Mouse (Mus musculus) embryonic facial prominence, embryonic 11.5 days (tissue): ENCODE data around the gene Zbtb32. TPM values are rescaled to one million over a fixed set of nuclear protein-coding genes. Genes with fewer than 3 reads are reported as not detected.

Experiments
- ATAC-seq: fragments of 200-750 bp; cut with Nextera tagmentation; replicated peaks from 2 replicates; pipeline ENCODE4 v1.8.0; 2017; ENCODE audit warnings: low read depth; ENCODE audit not compliant: insufficient number of reproducible peaks, low FRiP score, low TSS enrichment
- DNase-seq: peaks from one replicate; pipeline ENCODE4 v3.0.0-alpha.2; 2015; ENCODE audit warnings: low spot score
- H3K27ac ChIP-seq: fragments of 300-500 bp; sonication (generic); replicated peaks from 2 replicates; pipeline ENCODE4 v1.5.1; 2014; ENCODE audit warnings: mild to moderate bottlenecking, low read depth, low read length, control low read depth
- H3K27me3 ChIP-seq: fragments of 300-500 bp; sonication (generic); 2 replicates; pipeline ENCODE4 v1.6.1; 2014; ENCODE audit warnings: mild to moderate bottlenecking, low read length, moderate library complexity, mixed read lengths; ENCODE audit not compliant: control insufficient read depth, insufficient read depth
- H3K36me3 ChIP-seq: fragments of 300-500 bp; sonication (generic); replicated peaks from 2 replicates; pipeline ENCODE4 v1.6.1; 2014; ENCODE audit warnings: low read depth, mild to moderate bottlenecking, low read length, moderate library complexity, mixed read lengths; ENCODE audit not compliant: control insufficient read depth, insufficient read depth
- H3K4me1 ChIP-seq: fragments of 300-500 bp; sonication (generic); 2 replicates; pipeline ENCODE4 v1.6.1; 2014; ENCODE audit warnings: low read length, mixed read lengths; ENCODE audit not compliant: control insufficient read depth, insufficient read depth
- H3K4me2 ChIP-seq: fragments of 300-500 bp; sonication (generic); 2 replicates; pipeline ENCODE4 v1.6.1; 2014; ENCODE audit warnings: low read depth, mild to moderate bottlenecking, control low read depth, low read length, moderate library complexity
- H3K4me3 ChIP-seq: fragments of 300-500 bp; sonication (generic); 2 replicates; pipeline ENCODE4 v1.5.1; 2014; ENCODE audit warnings: low read depth, low read length, control low read depth
- H3K9ac ChIP-seq: fragments of 300-500 bp; sonication (generic); replicated peaks from 2 replicates; pipeline ENCODE4 v1.6.1; 2014; ENCODE audit warnings: mild to moderate bottlenecking, control low read depth, low read length
- H3K9me3 ChIP-seq: fragments of 300-500 bp; sonication (generic); replicated peaks from 2 replicates; pipeline ENCODE4 v1.6.1; 2016; ENCODE audit warnings: mild to moderate bottlenecking, low read length, inconsistent platforms, mixed read lengths; ENCODE audit not compliant: control insufficient read depth
- WGBS: fragments of 180-500 bp; shearing (Covaris S2); extraction: QIAGEN DNeasy Blood & Tissue Kit; methylation state at CpG from one replicate; pipeline ENCODE4 v1.1.7; 2014; 5-methylcytosine and 5-hydroxymethylcytosine counted together
- polyA plus RNA-seq: library from polyadenylated mRNA; unstranded; fragments of >200 nt; fragmentation: Nextera tagmentation; extraction: Ambion mirVana; gene quantifications from 2 replicates; pipeline ENCODE4 v1.2.1, GENCODE M21; 2014

The Zbtb32 gene
- polyA plus RNA-seq, 1 experiment from 2014 or later = 0.21 TPM

DNA sequence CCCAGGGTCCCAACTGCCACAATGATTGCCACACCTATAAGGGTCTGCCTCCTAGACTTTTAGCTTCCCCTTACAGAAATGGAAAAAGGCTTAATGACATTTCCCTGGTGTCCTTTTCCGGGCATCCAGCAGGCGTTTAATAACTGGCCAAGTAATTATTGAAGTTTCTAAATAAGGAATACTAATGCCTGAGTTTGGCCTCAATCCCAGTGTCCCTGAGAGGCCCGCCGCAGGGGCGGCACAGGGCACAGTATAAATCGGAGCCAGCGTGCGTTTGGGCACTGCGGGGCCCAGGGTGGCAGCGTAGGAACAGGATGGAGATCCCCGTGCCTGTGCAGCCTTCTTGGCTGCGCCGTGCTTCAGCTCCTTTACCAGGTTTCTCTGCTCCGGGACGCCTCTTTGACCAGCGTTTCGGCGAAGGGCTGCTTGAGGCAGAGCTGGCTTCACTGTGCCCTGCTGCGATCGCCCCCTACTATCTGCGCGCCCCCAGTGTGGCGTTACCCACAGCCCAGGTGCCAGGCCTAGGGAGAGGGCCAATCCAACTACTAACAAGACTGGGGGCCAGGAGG, 45.6 kb downstream of the Zbtb32 start:
- WGBS = 7% methylated on average over 23 of the region's 23 CpGs

DNA sequence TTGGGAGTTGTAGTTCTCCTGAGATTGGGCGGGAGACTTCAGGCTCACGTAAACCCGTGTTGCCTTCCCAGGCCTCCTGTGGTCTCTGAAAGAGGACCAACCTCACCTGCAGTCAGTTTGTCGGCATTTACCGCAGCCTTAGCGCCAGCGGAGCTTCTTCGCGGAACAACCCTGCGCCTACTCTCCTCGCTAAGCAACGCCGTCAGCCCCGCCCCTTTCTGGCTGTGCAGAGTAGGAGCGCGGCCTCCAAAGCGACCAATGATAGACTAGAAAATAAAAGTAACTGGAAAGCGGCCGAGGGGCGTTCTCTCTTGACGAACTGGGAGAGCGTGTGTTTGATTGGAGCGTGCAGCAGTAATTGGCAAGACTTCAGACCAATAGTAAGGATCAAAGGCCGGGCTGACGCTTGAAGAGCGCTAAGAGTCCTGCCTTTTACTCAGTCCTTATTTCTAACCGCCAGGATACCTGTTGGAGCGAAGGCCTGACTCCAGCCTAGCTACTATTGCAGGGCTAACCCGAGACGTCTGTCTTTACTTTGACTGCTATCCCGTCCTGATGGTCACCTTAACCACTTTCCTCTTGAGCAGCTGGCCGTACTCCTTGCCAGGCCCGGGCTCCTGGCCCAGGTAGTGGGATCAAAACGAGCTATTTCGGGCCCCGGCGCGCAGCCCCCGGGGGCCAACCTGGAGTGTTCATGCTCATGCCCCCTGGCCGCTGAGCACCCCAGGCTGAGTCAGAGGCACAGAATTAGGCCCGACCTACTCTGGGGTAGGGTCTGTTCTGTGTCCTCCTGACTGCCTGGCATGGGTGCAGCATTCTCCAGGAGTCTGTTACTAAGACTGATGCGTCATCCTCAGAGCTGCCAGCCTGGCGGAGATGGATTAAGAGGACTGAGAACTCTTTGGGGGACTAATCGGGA, 46.3 kb downstream of the Zbtb32 start, which contains the start of the genes Hspb6 and Proser3:
Gene Hspb6, plus strand, starts transcription at position 77 of the 919 bp plus-strand sequence.
Gene Proser3, minus strand, starts transcription at position 198 of the 919 bp plus-strand sequence.
- Histone ChIP-seq H3K9me3 (no peaks in the 10 kb centered on the region), H3K4me2 (peak within 1 kb of the TSS; percentile 75), H3K9ac (peak within 1 kb of the TSS; percentile 79), H3K27ac (peak within 1 kb of the TSS; percentile 92), H3K36me3 (peaks cover 10% of the 10 kb centered on the region), H3K4me3 (peak within 1 kb of the TSS; percentile 63), H3K27me3 (no peaks in the 10 kb centered on the region), H3K4me1 (peaks cover 8% of the 10 kb centered on the region)
- peak; percentile 91 for ATAC-seq
- WGBS = 1% methylated on average over 44 of the region's 44 CpGs
- peak; percentile 99 for DNase-seq

More for the DNA sequence above, 45.6 kb downstream of the Zbtb32 start:
- Histone ChIP-seq H3K4me1 (peaks cover 8% of the 10 kb centered on the region), H3K27ac (no peak overlapping the region), H3K27me3 (no peaks in the 10 kb centered on the region), H3K9me3 (no peaks in the 10 kb centered on the region), H3K4me2 (peak overlapping the region; percentile 75), H3K4me3 (peak overlapping the region; percentile 63), H3K36me3 (peaks cover 10% of the 10 kb centered on the region), H3K9ac (peak overlapping the region; percentile 79)
- peak; percentile 11 for DNase-seq
- ATAC-seq = no peak

DNA sequence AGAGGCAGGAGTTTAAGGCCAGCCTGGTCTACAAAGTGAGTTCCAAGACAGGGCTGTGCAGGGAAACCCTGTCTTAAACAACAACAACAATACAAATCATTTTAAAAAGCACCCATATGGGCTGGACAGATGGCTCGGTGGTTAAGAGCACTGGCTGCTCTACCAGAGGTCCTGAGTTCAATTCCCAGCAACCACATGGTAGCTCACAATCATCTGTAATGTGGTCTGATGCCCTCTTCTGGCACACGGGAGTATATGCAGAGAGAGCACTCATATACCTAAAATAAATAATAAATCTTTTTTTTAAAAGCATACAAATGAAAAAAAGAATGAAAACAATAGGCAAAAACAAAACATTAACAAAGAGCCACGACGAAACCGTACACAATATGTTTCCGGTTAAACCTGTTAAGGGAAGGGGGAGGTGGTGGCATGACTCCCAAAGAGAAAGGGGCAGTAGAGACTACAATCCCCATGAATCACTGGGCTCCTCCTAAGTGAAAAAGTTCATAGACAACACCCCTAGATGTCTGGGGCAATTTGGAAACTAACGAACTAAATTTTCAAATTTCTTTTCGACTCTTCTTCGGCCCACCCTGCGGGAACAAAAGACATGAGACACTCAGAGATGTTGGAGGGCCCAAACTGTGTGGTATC, 47.1 kb downstream of the Zbtb32 start:
- Histone ChIP-seq H3K4me1 (peaks cover 8% of the 10 kb centered on the region), H3K4me2 (peak overlapping the region; percentile 41), H3K9ac (peak overlapping the region; percentile 79), H3K27me3 (no peaks in the 10 kb centered on the region), H3K27ac (peak overlapping the region; percentile 92), H3K36me3 (peaks cover 7% of the 10 kb centered on the region), H3K4me3 (peak overlapping the region; percentile 63), H3K9me3 (no peaks in the 10 kb centered on the region)
- WGBS = under 1% methylated on average over 10 of the region's 10 CpGs
- ATAC-seq = peak; percentile 46
- peak; percentile 84 for DNase-seq

DNA sequence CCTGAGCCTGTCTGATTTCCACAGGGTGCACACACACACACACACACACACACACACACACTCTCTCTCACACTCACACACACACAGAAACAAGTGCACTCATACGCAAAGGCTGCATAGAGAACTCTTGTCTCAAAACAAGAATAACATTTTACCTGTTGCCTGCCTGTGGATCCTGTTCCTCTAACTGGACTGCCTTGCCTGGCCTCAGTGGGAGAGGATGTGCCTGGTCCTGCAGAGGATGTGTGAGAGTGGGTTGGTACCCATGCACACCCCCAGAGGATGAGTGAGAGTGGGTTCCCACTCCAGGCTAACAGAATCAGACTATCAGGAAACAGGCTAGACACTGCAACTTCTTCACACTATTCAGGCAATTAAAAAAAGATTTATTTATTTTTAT, 48.1 kb downstream of the Zbtb32 start:
- no peak overlapping the region for H3K27ac ChIP-seq
- DNase-seq (no peak), ATAC-seq (no peak)
- peaks cover 1% of the 10 kb centered on the region; the same call in 1 of the 2 replicates for H3K36me3 ChIP-seq
- no peak overlapping the region for H3K9ac ChIP-seq
- no peaks in the 10 kb centered on the region for H3K9me3 ChIP-seq
- H3K27me3 ChIP-seq = no peaks in the 10 kb centered on the region
- no peak overlapping the region for H3K4me3 ChIP-seq
- H3K4me2 ChIP-seq = no peak overlapping the region
- H3K4me1 ChIP-seq = peaks cover 8% of the 10 kb centered on the region
- WGBS = 95% methylated on average over 1 of the region's 1 CpGs

DNA sequence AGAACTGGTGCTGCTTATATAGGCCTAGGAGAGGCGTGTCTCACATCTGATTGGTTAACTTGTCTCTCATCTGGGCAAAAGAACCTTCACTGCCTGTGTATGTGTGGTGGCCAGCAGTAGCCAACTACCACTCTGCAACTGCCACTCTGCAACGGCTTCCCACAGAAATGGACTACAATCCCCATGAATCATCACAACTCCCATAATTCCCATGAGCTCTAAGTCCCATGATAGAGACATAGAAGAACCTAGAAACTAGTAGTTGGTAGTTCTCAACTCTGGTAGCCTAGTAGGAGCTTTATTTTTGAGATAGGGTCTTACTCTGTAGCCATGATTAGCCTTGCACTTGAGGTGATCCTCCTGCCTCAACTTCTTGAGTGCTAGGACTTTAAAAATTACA, 48.8 kb downstream of the Zbtb32 start:
- Histone ChIP-seq H3K4me2 (no peak overlapping the region), H3K9ac (no peak overlapping the region), H3K4me3 (no peak overlapping the region), H3K36me3 (no peaks in the 10 kb centered on the region), H3K9me3 (no peaks in the 10 kb centered on the region), H3K27ac (no peak overlapping the region), H3K27me3 (no peaks in the 10 kb centered on the region), H3K4me1 (peaks cover 8% of the 10 kb centered on the region)
- DNase-seq (no peak), ATAC-seq (no peak)
- WGBS = 88% methylated on average over 2 of the region's 2 CpGs

DNA sequence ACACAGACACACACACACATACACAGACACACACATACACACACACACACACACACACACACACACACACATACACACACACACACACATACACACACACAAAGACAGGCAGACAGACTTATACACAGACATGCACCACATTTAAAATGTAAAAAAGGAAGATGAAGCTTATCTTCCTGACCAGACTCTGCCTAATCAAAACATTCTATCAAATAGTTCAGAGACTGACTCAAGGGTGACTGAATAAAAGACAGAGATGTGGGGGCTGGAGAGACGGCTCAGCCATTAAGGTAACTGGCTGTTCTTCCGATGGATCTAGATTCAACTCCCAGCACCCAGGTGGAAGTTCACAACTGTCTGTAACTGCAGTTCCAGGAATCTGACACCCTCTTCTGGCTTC, 54.4 kb downstream of the Zbtb32 start:
- H3K27me3 ChIP-seq = no peaks in the 10 kb centered on the region
- H3K4me2 ChIP-seq = no peak overlapping the region
- ATAC-seq (no peak), DNase-seq (no peak)
- 92% methylated on average over 2 of the region's 2 CpGs for WGBS
- no peaks in the 10 kb centered on the region for H3K9me3 ChIP-seq
- H3K27ac ChIP-seq = no peak overlapping the region
- no peak overlapping the region for H3K9ac ChIP-seq
- no peak overlapping the region for H3K4me3 ChIP-seq
- no peaks in the 10 kb centered on the region for H3K36me3 ChIP-seq
- H3K4me1 ChIP-seq = no peaks in the 10 kb centered on the region

GRCm38 (mm10) chr7:30540572-30540971, 58.1 kb downstream of the Zbtb32 start:
- Histone ChIP-seq H3K4me3 (no peak overlapping the region), H3K36me3 (no peaks in the 10 kb centered on the region), H3K27me3 (no peaks in the 10 kb centered on the region), H3K4me2 (no peak overlapping the region), H3K4me1 (no peaks in the 10 kb centered on the region), H3K9ac (no peak overlapping the region), H3K27ac (no peak overlapping the region), H3K9me3 (no peaks in the 10 kb centered on the region)
- 87% methylated on average over 7 of the region's 7 CpGs for WGBS
- DNase-seq = no peak
- no peak for ATAC-seq
